Mouse (Mus musculus) adrenal gland, adult 2 months (tissue): ENCODE data around the gene Stxbp1. TPM values are rescaled to one million over a fixed set of nuclear protein-coding genes. Genes with fewer than 3 reads are reported as not detected.
A peak's percentile ranks its signal among the peaks of the same experiment; 100 is the strongest.

Experiments used
- DNase-seq: peaks from one replicate; pipeline ENCODE4 v3.0.0; 2021
- polyA plus RNA-seq: library from polyadenylated mRNA; depleted of rRNA; stranded (reverse); fragments of >200 nt; gene quantifications from 2 replicates; pipeline ENCODE4 v1.2.3, GENCODE M21; 2012
- total RNA-seq, 2 experiments: library from RNA; stranded (reverse); gene quantifications; 2 replicates each; pipeline ENCODE4 v1.2.3; 2021

Stxbp1 gene
- total and polyA plus RNA-seq, 3 experiments = 8.0 to 29.5 (median 19.3) TPM

DNA sequence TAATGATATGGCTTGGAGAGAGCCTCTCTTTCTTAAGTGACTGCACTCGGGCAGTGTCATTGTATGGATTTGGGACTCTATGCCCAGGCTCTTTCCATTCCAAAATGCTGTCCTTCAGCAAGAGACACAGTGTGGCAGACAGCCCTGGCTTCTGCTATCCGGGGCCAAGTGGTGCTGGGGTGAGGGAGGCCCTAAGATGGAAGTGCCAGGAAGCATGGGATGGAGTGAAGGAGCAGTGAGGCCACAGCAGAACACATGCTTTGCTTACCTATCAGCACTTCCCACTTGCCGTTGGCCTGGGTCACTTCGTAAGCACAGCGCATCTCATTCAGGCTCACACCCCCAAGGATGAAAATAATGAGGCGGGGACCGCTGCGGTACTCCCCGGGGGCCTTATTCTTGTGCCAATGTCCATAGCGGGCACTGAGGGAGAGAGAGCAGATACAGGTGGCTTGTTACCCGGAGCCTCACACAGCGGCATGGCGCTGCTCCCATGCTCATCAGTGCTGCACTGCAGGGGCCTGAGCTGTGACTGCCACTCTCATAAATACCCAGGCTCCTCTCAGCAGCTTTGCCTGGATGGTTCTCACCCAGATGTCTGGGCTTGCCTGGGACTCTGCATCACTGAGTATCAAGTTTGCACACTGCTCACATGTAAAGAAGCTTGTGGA is 51.2 kb downstream of the Stxbp1 start:
- no peak for DNase-seq

DNA sequence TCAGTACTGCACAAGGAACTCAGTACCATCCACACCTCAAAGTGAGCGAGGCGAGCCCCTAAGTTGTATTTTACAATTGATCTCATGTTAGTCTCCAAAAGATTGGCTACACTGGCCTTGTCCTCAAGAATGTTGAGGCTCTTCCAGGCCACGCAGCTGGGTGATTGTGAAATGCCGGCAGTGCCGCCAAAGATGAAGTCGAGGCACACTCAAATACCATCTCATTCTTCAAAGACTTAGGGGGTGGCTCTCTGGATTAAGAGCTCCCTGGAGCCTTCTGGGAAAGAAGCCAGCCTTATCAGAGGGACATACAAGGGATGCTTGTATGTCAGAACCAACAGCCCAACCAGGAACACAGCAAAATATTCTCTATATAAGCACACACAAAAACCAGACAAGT is 55.7 kb downstream of the Stxbp1 start:
- peak; percentile 43 for DNase-seq

DNA sequence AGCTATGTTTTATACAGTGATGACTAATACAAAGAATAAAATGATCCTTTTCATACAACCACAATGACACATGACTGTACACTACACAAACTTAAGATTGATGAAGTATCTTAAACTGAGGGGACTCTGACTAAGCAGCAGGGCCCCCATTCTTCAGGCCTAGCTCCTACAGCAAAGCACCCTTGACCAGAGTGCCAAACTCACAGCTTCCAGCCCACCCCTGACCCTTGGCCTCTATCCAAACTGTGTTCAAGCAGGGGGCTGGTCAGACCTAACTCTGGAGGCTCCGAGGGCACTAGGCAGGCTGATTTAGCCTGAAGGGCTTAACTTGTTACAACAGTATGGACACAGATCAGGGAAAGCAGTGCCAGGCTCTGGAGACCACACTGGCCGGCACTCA is 58.5 kb downstream of the Stxbp1 start:
- no peak for DNase-seq

DNA sequence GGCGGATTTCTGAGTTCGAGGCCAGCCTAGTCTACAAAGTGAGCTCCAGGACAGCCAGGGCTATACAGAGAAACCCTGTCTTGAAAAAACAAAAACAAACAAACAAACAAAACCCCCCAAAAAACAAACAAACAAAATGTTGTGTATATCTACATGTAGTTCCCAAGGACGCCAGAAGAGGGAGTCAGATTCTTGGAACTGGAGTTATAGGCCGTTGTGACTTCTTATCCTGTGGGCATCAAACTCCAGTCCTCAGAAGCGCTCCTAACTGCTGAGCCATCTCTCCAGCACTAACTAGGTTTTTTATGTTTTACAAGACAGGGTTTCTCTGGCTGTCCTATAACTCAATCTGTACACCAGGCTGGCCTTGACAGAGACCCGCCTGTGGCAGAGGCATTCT is 59.9 kb downstream of the Stxbp1 start:
- no peak for DNase-seq

DNA sequence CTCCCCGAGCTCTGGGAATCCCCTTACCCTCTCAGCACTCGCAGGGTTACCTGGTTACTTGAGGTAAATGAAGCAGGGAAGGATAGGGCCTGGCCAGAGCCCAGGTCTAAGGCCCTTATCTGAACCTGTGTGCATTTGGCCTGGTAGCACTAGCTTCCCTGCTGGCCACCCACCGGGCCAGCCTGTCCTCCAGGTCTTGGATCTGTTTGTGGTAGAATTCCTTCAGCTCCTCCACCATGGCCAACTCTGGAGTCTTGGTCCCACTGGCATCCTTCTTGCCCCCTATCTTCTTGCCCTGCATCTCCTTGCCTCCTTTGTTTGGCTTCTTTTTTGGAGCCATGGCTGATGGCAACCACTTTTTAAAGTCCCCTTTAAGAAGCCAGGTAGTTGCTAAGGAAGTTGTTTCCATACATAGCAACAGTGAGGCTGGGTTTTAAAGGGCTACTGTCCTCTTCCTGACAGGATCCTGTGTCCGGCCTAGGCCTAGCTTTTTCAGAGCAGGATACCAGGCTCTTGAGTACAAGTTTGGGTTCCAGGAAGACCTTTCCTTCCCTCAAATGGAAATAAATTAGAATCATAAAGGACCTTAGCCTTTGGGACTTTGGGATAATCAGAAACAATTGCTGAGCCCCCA is 62.9 kb downstream of the Stxbp1 start, which contains the start of gene Cfap157:
Cfap157 (minus strand) TSS at position 381 of the 634 bp plus-strand sequence.
- no peak for DNase-seq

DNA sequence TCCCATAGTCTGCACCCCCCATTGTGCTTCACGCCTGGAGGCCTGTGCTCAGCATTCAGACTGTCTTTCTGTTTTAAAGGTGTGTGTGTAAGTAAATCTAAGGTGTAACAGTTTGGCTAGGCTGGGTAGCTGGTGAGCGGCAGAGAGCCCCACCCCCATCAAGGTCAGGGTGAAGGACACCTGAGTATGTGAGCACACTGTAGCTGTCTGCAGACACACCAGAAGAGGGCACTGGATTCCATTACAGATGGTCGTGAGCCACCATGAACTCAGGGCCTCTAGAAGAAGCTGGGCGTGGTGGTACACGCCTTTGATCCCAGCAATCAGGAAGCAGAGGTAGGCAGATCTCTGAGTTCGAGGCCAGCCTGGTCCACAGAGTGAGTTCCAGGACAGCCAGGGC is 65.3 kb downstream of the Stxbp1 start:
- DNase-seq = no peak

DNA sequence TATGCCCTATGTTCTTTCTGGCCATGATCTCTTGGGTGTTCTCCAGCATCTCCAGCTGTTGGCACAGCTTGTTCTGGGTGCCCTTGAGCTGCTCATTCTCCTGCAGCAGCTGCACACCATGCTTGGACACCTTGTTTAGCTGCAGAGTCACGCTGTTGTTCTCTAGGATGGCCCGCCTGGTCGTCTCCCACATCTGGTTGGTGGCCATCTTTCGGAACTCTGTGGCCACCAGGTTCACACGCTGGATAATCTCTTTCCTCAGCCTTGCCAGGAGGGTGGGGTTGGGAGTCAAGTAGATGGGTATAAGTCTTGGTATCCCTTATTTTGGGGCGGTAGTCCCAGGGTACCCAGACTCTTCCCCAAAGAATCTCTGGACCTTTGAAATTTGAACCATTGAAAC is 67.3 kb downstream of the Stxbp1 start:
- no peak for DNase-seq

DNA sequence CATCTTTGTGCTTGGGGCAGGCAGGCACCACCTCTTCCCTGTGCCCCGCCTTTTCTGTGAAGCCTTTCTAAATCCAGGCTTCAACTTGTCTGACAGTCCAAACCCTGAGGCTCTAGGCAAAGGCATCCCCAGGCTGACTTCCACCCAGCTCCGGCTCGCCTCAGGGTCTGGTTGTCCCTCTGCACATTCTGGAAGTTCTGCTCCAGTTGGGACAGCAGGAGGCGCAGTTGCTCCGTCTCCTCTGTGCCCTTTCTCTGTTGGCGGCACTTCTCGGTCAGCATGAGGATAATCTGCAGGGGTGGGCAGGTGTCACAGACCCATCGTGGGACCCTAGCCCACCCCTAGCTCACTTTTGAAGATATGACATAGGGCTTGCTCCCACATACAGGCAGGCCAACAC is 67.9 kb downstream of the Stxbp1 start:
- DNase-seq = peak; percentile 59

DNA sequence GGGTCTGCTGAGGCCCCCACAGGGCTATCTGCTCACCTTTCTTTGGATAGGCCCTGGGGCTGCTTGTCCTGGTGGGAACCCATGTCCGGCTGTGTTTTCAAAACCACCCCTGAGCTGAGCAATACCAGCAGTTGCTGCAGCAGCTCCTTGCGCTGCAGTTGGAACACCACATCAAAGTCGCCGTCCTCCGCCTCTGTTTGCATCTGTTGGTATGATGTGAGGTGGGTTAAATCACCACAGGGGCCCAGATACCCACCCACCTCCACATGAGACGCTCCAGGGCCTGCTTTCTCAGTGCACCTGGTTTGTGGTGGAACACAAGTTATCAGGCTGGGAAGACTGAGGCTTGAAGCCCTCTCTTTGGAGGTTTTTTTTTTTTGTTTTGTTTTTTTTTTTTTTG is 69.0 kb downstream of the Stxbp1 start:
- no peak for DNase-seq

DNA sequence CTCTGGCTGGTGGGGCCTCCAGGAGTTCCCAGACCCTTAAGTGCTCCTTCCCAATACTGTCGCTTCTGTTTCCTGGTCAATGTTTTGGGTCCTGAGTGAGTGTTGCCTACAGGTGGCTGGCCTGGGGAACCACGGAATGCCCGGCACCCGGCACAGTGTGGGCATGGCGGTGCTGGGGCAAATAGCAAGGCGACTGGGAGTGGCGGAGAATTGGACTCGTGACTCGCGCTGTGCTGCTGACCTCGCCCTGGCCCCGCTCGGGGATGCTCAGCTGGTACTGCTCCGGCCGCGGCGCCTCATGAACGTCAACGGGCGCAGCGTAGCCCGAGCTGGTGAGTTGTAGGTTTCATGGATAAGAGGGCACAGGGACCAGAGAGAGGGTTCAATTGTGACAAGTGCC is 70.9 kb downstream of the Stxbp1 start:
- DNase-seq = no peak

DNA sequence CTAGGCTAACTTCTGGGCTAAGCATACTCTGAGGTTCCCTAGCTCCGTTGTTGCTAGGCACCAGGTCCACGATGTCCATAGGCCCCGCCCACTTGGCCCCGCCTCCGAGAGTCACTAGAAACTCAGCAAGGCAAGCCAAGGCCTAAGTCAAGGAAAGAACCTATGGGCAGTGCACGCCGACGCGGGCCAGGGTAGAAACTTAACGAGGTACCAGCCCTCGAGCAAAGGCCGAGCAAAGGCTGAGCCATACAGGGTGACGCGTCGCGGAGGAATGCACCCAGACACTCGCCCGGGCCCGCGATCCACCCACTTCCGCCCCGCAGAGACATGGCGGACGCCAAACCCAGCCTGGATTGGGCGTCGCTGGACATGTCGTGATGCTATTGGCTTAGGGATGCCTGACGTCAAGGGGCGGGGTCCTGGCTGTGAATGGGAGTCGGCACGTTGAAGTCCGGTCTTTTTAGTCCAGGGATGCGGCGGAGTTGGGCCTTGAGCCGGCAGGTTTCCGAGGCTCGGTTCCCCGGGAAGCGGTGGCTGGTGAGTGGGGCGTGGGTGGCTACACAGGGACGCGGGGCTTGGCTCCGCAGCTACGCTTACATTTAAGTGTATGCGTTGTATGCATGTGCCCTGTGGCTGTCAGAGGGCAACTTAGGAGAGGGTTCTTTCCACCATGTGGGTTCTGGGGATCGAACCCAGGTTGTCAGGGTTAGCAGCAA is 71.5 kb downstream of the Stxbp1 start, which contains the start of the genes Ttc16 and Ptrh1:
Ttc16 (minus strand) TSS at position 275 of the 716 bp plus-strand sequence.
Ptrh1 (plus strand) TSS at position 428 of the 716 bp plus-strand sequence.
- peak; percentile 99 for DNase-seq

DNA sequence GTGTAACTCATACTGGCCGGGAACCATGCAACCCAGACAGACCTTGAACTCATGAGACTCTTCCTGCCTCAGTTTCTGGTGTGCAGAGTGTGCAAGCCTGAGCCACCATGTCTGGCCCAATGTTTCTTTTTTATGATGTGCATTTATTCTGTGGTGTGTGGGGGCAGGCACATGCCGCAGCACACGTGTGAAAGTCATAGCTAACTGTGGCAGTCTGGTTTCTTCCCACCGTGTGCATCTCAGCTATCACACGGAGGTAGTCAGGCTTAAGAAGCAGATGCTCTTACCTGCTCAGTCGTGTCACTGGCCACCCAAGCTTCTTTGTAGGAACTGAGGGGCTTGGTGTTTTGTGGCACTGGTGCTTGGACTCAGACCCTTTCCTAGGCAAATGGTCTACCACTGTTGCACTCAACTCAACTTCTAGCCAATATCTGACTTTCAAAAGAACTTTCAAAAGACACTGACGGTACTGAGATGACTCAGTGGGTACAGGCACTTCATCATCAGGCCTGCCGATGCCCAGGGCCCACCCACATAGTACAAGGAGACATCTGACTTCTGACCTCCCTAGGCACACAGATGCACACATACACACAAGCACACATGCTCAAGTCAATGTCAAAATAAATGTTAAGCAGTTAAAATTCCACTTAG is 74.3 kb downstream of the Stxbp1 start:
- DNase-seq = no peak

DNA sequence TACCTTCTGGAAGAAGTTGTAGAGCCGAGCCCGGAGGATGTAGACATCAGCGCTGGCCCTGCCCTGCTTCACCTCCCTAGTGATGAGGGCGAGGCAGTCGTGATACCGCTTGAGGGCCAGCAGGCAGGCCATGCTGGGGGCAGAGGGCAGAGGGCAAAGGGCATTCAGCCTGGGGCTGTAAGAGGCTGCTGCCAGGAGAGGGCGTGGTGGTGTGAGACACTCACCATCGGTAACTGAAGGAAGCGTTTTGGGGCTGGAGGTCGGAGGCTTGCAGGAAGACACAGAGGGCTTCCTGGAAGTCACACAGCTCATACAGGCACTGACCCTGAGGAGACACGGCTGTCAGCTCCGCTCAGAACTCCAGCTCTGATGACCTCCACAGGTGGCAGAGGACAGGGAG is 75.2 kb downstream of the Stxbp1 start:
- DNase-seq = no peak

DNA sequence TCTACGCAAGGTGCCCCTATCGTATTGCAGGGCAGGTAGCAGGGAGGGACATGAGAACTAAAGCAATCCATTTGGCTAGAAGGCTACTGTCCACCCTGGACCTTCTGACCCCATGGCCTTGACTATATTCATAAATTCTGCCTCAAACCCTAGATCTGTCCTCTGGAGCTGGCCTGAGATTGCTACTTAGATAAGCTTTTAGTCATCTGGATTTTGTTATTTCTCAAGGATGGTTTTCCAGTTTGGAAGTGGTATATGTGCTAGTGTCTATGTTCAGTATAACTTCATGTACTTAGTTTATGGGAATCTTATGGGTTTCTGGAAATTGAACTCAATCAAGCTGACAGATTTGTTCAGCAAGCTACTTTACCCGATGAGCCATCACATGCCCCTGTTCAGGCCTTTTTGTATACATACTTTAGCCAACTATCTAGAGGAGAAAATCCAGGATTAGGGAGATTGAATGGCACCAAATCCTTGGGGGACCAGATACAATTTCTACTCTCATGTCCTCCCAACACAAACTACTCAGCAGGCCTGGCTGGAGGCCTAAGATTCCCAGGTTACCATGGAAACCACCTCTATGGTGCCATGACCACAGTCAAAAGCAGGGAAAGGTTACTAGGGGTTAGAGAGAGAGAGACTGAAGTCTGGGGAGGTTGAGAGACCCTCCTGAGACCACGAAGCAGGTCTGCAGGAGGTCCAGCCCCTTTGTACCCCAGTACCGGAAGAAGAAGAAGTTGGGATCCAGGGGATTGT is 77.5 kb downstream of the Stxbp1 start:
- no peak for DNase-seq

DNA sequence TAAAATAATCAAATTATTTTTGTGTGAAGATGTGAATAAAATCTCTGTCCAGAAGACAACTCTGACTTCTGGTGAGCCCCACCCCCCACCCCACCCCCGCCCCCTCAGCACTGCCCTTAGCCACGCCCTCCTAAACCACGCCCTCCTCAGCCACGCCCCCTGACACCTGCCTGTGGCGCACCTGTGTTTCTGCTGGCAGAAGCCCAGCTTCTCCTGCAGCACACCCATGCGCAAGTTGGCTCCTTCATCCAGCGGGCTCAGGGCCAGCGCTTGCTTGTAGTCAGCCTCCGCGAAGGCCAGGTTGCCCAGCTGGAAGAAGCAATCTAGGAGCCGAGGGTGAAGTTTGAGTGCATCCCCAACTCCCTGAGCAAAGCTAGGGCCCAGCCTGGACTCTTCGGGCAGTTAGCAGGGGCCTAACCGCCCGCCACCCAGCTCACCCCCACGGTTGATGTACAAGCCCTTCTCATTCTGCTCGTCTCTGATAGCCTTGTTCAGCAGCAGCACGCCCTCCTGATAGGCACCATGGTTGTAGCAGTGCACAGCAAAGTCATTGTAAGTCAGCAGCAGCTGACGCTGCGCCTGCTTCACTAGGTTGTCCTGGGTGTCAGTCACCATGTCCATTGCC is 78.3 kb downstream of the Stxbp1 start:
- DNase-seq = no peak

DNA sequence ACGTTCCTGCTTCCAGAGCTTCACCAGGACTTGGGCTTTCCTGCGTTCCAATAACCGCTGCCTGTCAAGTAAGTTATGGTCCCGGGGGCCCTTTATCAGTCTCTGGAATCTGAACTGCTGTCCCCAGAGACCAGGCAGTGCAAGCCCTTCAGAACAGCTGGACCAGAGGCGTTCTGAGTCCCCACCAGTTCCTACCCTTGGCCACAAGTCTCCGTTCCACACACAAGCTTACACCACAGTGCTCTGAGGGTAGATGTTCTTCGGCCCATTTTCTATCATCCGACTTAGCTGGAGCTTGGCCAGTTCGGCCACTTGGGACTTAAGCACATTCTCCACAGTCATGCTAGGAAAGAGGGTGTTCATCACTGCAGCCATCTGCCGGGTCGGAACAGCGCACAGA is 79.8 kb downstream of the Stxbp1 start:
- no peak for DNase-seq

DNA sequence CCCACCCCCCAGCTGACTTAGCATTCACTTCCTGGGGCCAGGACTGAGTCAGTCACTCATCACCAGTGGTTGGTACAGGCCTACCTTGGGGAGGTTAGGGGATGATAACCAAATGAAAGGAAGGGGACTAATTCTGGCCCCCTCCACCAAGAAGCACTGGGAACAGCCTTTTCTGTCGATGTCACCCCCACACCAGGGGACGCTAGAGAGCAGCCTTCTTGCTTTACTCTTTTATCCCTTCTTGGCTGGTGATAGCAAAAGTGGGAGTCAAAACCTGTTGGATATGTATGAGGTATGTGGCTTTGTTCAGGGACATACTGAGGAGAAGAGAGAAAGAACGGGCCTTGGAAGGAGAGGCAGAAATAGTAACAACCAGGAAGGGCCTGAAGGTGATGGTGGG is 83.7 kb downstream of the Stxbp1 start:
- DNase-seq = no peak

DNA sequence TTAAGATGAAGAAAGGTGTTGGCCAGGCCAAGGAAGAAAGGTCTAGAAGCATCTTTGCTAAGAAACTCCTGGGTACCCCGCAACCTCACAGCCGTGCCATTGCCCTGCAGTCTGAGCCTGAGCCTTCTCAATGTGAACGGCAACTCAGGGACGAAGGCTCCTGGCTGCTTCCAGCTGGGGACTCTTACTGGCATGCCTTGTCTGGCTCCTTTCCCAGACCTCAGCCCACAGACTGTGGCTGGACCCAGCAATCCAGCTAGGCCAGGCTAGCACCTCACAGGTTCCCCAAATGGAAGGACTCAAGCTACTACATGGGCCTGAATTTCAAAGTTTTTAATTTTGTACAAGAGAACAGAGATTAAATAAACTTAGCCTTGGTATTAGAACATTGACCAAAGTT is 85.2 kb downstream of the Stxbp1 start:
- no peak for DNase-seq

DNA sequence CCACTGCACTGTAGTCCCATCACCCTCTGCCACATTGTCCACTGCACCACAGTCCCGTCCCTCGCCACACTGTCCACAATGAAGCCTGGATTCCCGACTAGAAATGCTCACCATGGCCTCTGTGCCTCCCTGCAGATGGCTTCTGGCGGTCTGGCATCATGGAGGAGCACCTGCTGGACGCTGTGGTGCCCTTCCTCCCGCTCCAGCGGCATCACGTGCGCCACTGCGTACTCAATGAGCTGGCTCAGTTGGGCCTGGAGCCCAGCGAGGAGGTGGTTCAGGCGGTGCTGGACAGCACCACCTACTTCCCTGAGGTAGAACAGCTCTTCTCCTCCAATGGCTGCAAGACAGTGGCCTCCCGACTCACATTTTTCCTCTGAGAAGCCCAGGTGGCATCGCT is 85.7 kb downstream of the Stxbp1 start:
- DNase-seq = no peak

DNA sequence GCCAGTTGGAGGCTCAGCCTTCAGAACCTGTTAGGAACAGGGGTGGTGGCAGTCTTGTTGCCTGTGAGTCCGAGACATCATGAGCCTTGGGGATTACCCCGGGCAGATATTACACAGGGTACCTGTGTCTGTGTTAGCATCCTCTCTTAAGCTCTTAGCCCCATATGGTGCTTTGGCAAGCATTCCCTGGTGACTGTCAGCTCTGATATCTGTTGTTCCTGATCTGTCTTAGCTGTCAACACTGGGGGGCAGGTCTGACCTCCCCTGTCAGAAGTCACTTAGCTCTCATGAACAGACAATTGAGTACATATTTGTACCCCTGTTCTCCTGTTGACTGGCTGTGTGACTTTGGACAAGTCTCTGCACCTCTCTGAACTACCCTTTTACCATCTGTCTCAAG is 88.0 kb downstream of the Stxbp1 start:
- no peak for DNase-seq

DNA sequence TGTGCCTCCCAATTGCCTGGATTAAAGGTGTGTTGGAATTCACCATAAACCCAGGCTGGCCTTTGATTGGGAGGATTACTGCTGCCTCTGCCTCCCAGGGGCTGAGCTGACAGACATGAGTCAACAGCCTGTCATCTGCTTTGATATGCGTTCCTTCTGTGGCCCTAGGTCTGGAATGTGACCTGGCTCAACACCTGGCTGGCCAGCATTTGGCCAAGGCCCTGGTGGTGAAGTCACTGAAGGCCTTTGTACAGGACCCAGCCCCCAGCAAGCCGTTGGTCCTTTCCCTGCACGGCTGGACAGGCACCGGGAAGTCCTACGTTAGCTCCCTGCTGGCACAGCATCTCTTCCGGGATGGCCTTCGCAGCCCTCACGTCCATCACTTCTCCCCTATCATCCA is 88.5 kb downstream of the Stxbp1 start:
- no peak for DNase-seq
